Mouse (Mus musculus) ovary, adult 18-20 months (tissue): Measurements from ENCODE around the gene Crybb2.

Experiments
- DNase-seq: peaks from one replicate; pipeline ENCODE4 v3.0.0; 2022; ENCODE audit warnings: low spot score, mixed read lengths

The Crybb2 gene

DNA sequence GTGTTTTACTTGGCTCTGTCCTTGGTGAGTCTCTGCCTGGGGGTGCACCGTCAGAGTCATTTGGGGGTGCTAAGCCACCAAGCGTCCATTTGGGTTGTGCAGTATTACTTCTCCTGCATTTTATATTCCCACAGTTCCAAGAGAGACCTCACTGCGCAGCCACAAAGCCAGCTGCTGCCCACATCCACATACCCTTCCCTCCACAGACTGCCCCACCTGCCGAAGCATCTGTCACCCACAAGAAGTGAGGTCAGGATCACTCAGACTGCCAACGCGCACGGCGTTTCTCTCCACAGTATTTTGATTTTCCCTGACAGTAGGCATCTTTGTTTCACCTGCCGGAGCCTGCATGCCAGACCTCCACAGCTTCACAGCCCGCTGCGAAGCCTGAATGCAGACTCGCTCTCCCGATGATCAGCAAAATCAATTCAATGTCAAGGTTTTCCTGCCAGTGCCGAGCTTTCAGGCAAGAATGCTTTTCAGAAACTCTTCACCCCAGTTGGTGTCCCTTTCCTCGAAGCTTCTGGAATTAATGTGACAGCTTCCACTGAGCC is 38.6 kb downstream of the Crybb2 start:
- DNase-seq: no peak

DNA sequence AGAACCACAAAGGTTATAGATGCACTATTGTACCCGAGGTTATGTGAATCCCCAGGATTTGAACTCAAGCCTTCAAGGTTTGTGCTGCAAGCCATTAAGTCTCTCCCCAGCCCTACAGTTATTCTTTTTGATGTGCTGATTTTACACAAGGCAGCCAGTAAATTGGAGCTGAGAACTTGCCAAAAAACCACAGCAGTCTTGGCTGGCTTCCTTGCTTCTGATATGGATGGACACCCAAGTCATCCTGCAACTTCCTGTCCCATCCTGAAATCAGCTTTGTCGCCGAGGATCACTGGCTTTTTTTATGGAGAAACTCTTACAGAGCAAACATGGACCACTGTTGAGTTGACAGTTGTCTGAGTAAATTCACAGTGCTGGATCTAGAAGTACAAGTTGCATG is 39.8 kb downstream of the Crybb2 start:
- DNase-seq: no peak

DNA sequence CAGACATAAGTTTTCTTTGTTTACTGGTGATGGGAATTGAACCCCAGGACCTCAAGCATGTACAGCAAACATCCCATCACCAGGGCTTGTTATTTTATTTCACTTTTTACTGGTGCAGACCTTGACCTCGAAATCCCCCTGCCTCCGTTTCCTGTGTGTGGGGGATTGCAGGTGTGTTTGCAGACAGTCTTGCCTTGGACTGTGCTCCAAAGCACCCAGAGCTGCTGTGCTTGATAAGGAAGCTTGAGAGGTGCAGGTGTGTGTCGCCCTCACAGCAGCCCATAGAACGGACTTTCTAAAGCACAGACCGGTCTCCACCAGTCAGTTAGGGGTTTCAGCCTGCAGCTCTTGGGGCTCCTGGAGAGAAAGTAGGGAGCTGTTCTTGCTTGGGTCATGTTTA is 43.2 kb downstream of the Crybb2 start:
- DNase-seq: no peak

DNA sequence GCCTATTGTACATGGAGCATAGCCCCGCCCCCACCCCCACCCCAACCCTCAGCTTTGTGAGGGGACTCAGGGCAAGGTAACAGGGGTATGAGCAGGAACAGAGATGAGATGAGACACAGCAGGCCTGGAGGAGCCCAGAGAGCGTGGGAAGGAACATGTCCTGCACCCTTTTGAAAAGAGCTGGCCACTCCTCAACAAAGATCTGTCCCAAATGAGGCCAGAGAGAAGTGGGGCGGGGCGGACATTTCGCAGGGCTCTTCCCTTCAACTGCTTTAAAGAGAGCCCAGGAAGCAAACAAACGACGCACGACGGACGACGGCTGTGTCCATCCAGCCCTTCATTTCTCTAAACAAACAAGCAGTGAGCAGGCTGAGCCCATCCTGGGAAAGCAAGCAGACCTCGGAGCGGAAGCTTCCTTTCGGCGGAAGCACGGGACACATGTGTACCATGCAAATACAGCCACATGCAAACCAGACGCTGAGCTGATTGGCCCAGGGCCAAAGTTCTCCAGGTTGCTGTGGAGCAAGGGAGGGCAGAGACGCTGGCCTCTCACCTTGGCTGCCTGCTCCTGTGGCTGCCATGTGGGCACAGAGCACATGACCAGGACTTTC is 45.7 kb downstream of the Crybb2 start:
- no peak for DNase-seq

DNA sequence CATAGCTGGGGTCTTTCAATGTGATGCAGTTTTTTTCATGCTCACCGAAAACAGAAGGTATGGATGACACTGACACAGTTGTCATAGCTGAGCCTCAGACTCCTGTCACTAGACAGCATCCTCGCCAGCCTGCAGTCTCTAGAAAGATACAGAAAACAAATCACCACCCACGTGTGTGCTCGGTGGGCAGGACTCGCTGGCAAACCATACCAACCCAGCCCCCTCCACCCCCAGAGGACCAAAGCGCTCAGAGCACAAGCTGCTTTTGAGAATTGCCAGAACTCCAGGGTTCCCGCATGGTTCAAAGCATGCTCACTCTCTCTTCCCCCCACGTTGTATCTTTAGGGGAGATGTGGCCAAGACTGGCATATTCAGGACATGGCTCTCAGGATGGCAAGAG is 51.7 kb downstream of the Crybb2 start:
- DNase-seq: no peak

DNA sequence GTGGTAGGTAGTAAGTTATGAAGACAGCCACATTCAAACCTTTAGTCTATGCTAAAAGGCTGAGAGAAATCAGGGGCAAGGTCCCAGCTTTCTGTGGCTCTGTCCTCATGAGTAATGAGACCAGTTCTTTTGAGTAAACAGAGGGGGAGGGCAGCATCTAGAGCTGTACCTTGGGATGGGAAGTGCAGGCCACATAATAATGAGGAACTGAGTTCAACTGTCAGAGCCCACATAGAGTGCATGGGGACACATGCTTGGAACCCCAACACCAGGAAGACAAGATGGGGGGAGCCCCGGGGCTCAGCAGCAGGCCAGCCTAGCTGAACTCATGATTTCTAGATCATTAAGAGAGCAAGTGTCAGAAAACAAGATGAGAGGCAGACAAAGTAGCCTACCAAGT is 52.9 kb downstream of the Crybb2 start:
- no peak for DNase-seq

DNA sequence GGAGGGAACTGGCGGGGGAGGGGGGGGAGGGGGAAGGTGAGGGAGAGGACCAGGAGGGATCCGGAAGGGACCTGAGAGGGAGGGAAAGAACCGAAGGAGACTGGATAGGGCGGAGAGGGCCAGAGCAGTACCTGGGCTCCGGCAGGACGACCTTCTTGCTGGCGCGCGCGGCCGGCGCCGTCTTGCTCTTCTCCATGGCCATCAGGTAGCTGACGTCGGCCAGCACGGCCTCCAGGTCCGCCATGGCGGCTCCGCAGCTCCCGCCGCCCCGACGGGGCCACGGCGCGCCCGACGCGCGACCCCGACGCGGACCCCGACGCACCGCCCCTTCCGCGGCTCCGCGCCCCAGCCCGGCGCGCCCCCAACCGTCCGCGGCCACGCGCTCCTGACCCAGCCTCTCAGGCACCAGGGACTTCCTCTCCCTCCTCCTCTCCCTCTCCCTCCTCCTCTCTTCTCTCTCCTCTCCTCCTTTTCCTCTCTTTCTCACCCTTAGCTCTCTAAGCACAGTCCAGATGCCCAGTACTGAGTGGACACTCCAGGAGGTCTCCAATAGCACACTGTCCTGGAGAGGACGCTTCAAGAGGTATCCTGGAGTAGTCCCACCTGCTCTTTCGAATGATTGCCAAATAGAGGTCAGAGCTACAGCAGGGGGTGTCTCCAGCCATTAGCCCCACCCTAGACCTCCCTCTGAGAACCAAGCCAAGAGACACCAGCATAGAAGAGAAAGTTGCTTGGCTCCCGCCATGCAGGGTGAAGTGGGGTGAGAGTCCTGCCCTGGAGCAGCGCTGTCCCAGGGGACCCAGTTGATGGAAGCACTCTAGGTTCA is 54.5 kb downstream of the Crybb2 start, which contains the start of gene Grk3:
Grk3 (minus strand) TSS at position 556 of the 826 bp plus-strand sequence.
- DNase-seq: peak; percentile 32

DNA sequence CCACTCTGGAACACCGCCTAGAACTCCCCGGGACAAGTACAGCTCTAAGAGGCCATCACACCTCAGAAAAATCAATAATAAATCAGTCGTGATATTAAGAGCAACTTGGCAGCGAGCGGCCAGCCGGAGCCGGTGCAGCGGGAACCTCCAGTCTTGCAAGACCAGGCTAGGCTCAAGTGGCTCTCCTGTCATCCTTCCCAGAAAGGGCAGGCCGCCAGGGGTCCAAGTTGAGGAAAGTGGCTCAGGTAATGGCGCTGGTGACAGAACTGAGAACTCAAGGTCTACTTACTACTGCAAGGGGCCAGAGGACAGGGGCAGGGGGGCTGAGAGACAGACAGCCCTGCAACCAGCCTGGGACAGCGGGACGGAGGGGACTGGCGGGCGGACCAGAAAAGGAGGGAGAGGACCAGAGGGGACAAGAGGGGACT is 55.1 kb downstream of the Crybb2 start:
- no peak for DNase-seq

DNA sequence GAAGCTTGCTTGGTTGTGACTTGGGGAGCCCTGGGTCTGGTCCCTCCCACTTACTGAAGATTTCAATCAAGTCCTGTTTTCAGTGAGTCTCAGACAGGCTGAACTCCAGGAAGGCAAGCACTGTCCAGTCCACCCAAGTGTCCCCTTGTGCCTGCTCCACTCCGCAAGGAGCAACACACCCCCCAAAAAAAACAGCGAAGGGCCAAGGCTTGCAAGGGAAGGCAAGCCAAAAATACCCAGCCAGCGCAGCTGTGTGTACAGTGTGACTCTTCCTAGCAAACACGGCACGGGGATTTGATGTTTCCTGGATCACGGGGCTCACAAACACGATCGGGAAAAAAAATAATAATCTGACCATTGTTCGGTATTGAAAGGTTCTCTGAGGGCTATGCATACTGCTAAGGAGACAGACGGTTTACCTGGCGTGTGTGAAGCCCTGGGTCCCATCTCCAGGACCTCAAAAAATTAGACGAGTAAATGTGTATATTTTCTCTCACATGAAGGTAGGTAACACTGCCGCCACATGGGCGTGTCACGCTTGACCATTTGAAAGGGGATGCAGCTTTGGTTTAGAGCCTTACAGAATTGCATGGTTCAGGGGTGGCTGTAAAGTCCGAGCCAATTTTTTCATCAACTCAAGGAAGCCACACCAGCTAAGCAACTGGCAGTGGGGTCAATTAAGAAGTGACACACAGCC is 55.7 kb downstream of the Crybb2 start:
- DNase-seq: no peak

DNA sequence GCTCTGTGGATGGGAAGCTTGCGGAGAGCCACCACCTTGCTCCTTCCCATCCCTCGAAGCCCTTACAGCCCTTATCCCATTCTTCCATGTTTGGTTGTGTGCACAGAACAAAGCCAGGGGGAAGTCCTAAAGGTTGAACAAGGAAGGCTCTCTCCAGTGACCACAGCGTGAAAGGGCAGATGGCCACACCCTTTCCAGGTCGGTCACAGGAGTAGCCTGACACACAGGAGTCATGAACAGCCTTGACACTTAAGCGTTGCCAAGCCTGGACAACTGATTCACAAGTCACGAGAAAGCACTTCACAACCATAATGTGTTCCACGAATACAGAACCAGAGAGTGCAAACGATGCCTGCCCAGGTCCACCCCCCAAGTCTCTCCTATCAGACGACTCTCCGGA is 58.0 kb downstream of the Crybb2 start:
- no peak for DNase-seq

DNA sequence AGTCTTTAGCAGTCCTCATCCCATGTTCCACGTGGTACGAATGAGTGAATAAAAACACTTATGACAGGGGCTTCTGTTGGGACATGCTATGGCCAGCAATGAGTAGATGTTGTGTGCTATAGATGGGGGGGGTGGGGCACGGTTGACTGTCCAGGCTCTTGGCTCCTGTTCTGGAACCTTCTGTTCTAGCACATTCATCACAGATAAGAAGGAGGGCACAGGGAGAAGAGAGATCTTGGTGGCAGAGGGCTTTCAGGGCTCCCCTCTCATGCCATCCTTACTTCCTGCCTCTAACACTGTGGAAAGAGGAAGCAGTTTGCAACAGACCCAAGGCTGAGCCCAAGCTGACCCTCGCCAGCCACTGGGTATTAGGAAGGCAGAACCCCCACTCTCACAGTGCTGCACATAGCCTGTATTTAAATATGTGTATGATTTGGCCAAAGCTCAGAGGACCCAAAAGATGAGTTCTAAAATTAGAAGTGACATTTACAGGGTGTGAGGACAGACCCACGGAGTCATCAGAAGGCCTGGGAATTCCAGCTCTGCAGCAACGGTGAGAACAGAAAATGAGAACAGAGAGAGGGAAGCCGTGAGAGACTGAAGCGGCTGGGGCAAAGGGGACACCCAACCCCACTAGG is 60.6 kb downstream of the Crybb2 start:
- no peak for DNase-seq

DNA sequence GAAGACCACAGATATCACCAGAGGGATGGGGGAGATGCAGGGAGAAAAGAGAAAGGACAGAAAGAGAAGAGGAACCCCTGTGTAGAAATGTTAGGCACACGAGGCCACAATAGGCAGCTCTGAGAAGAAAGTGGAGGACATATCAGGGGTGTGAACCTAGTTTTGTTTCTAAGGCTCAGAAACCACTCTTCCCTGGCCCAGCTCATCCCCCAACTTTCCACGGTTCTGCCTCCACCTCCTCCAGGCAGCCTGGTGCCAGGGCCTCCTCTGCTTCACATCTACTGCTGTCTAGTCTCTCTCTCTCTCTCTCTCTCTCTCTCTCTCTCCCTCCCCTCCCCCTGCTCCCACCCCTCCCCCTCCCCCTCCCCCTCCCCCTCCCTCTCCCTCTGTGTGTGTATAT is 61.4 kb downstream of the Crybb2 start:
- DNase-seq: no peak
